Mouse (Mus musculus) heart, postnatal 0 days (tissue): Measurements from ENCODE around the gene Dbn1. TPM values are rescaled to one million over a fixed set of nuclear protein-coding genes. Genes with fewer than 3 reads are reported as not detected.

Experiments
- ATAC-seq: fragments of 200-750 bp; cut with Nextera tagmentation; 2 replicates; pipeline ENCODE4 v1.8.0; 2017; ENCODE audit warnings: low read depth, moderate number of reproducible peaks, moderate library complexity; ENCODE audit not compliant: insufficient read depth
- DNase-seq: peaks from one replicate; pipeline ENCODE4 v3.0.0-alpha.2; 2016; ENCODE audit warnings: low spot score
- H3K27ac ChIP-seq: fragments of 300-500 bp; sonication (generic); 2 replicates; pipeline ENCODE4 v1.5.1; 2014; ENCODE audit warnings: low read depth, mild to moderate bottlenecking
- H3K27me3 ChIP-seq: fragments of 300-500 bp; sonication (generic); 2 replicates; pipeline ENCODE4 v1.6.1; 2014; ENCODE audit warnings: low read length, mixed read lengths; ENCODE audit not compliant: control insufficient read depth, insufficient read depth
- H3K36me3 ChIP-seq: fragments of 300-500 bp; sonication (generic); replicated peaks from 2 replicates; pipeline ENCODE4 v1.6.1; 2014; ENCODE audit warnings: low read length, mixed read lengths; ENCODE audit not compliant: control insufficient read depth, insufficient read depth
- H3K4me1 ChIP-seq: fragments of 300-500 bp; sonication (generic); 2 replicates; pipeline ENCODE4 v1.6.1; 2014; ENCODE audit warnings: antibody characterized with exemption; ENCODE audit not compliant: control insufficient read depth, insufficient read depth
- H3K4me2 ChIP-seq: fragments of 300-500 bp; sonication (generic); 2 replicates; pipeline ENCODE4 v1.6.1; 2014; ENCODE audit warnings: low read depth, mild to moderate bottlenecking, low read length, moderate library complexity
- H3K4me3 ChIP-seq: fragments of 300-500 bp; sonication (generic); 2 replicates; pipeline ENCODE4 v1.5.1; 2014; ENCODE audit warnings: low read depth, low read length
- H3K9ac ChIP-seq: fragments of 300-500 bp; sonication (generic); replicated peaks from 2 replicates; pipeline ENCODE4 v1.6.1; 2014; ENCODE audit warnings: low read depth, low read length, mixed read lengths
- H3K9me3 ChIP-seq: fragments of 300-500 bp; sonication (generic); replicated peaks from 2 replicates; pipeline ENCODE4 v1.6.1; 2016; ENCODE audit warnings: low read length; ENCODE audit not compliant: control insufficient read depth
- CTCF ChIP-seq: IDR thresholded peaks from 2 replicates; pipeline ENCODE4 v1.5.1; 2016; ENCODE audit warnings: antibody characterized with exemption, control low read depth, low read depth
- EP300 ChIP-seq: IDR thresholded peaks from 2 replicates; pipeline ENCODE4 v1.6.1; 2016; ENCODE audit warnings: antibody characterized with exemption, low read depth
- WGBS: fragments of 180-500 bp; shearing (Covaris S2); extraction: QIAGEN DNeasy Blood & Tissue Kit; methylation state at CpG from one replicate; pipeline ENCODE4 v1.1.7; 2014; 5-methylcytosine and 5-hydroxymethylcytosine counted together
- microRNA-seq: library from miRNA; unstranded; fragments of <30 nt; microRNA quantifications from one replicate; pipeline ENCODE4, GENCODE M21; 2016
- polyA plus RNA-seq: library from polyadenylated mRNA; unstranded; fragments of >200 nt; fragmentation: Nextera tagmentation; extraction: Ambion mirVana; gene quantifications from 2 replicates; pipeline ENCODE4 v1.2.1, GENCODE M21; 2015
- total RNA-seq: library from RNA; depleted of rRNA; stranded (reverse); fragments of >200 nt; gene quantifications from 2 replicates; pipeline ENCODE4 v1.2.3, GENCODE M21; 2014; ENCODE audit warnings: low replicate concordance; rRNA removed

Dbn1 gene
- total and polyA plus RNA-seq, 2 experiments from 2014 or later = 30.9 to 38.5 TPM

DNA sequence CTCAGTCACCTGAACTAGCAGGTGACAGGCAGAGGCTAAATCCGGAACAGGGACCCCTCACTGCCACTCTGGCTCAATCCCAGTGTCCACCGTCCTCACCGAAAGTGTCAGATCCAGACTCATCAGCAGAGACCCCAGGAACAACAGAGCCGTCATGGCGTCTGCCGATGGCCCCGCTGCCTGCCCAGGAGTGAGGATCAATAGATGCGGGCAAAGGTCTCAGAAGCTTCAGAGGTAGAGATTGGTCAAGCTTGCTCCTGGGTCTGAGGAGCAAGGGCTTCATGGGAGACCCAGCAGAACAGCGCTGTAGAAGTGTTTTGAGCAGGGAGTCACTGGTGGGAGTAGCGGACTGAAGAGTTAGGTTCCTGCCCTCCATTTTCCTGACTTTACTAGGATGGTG, 61.3 kb downstream of the Dbn1 start, which contains the start of gene F12:
Gene F12 (minus strand): TSS at position 181 of the 400 bp plus-strand sequence.
- no peaks in the 10 kb centered on the region; the same call in 1 of the 2 replicates for H3K4me1 ChIP-seq
- no peak within 1 kb of the TSS for H3K9ac ChIP-seq
- H3K4me3 ChIP-seq = no peak within 1 kb of the TSS
- WGBS = 79% methylated on average over 10 of the region's 10 CpGs
- no peak within 1 kb of the TSS for H3K27ac ChIP-seq
- no peaks in the 10 kb centered on the region for H3K9me3 ChIP-seq
- no peaks in the 10 kb centered on the region for H3K36me3 ChIP-seq
- DNase-seq (no peak), ATAC-seq (no peak)
- TF ChIP-seq CTCF = no peak
- no peak for TF ChIP-seq EP300
- peaks cover 23% of the 10 kb centered on the region for H3K27me3 ChIP-seq
- no peak within 1 kb of the TSS for H3K4me2 ChIP-seq

Small RNAs within 50 kb of the gene (microRNA-seq; reads per million reads assigned to microRNA genes)
- gene Mir6943 (0.54 reads per million), gene Mir6944 (7.3 reads per million, percentile 26 among the genes with 10 or more reads in this experiment), gene Mir6945 (2.7 reads per million, percentile 11 among the genes with 10 or more reads in this experiment)

Other genes starting within 250 kb of the Dbn1 start
- 161 and 188 TPM in 2 replicates for gene Prelid1, start 167.6 kb downstream of the Dbn1 start, total RNA-seq
- 192 and 196 TPM in 2 replicates for gene Prelid1, start 167.6 kb downstream of the Dbn1 start, polyA plus RNA-seq
- gene Rab24, start 166.2 kb downstream of the Dbn1 start, total RNA-seq = 69.2 and 74.5 TPM in 2 replicates
- gene Rab24, start 166.2 kb downstream of the Dbn1 start, polyA plus RNA-seq = 53.0 and 59.9 TPM in 2 replicates
- gene Mxd3, start 158.3 kb downstream of the Dbn1 start, total RNA-seq = 24.8 and 33.1 TPM in 2 replicates
- gene Mxd3, start 158.3 kb downstream of the Dbn1 start, polyA plus RNA-seq = 8.6 and 11.4 TPM in 2 replicates
- gene Lman2, start 125.3 kb downstream of the Dbn1 start, total RNA-seq = 89.3 and 100 TPM in 2 replicates
- 41.3 and 42.4 TPM in 2 replicates for gene Lman2, start 125.3 kb downstream of the Dbn1 start, polyA plus RNA-seq
- gene Rgs14, start 118.4 kb downstream of the Dbn1 start, total RNA-seq = 0.46 and 1.1 TPM in 2 replicates
- 0.30 and 0.32 TPM in 2 replicates for gene Rgs14, start 118.4 kb downstream of the Dbn1 start, polyA plus RNA-seq
- not detected in 2 replicates for gene Slc34a1, start 89.9 kb downstream of the Dbn1 start, total RNA-seq
- gene Slc34a1, start 89.9 kb downstream of the Dbn1 start, polyA plus RNA-seq = not detected in 2 replicates
- not detected in 2 replicates for gene Pfn3, start 72.9 kb downstream of the Dbn1 start, total RNA-seq
- not detected in 2 replicates for gene Pfn3, start 72.9 kb downstream of the Dbn1 start, polyA plus RNA-seq
- gene F12, start 61.3 kb downstream of the Dbn1 start, total RNA-seq = 0.12 TPM in 1 of 2 replicates, not detected in the other
- gene F12, start 61.3 kb downstream of the Dbn1 start, polyA plus RNA-seq = not detected in 2 replicates
- 27.2 and 44.4 TPM in 2 replicates for gene Grk6, start 43.0 kb downstream of the Dbn1 start, total RNA-seq
- 10.7 TPM in 2 replicates for gene Grk6, start 43.0 kb downstream of the Dbn1 start, polyA plus RNA-seq
- gene Prr7, start 23.8 kb downstream of the Dbn1 start, total RNA-seq = 3.6 and 8.2 TPM in 2 replicates
- 0.08 TPM in 1 of 2 replicates, not detected in the other for gene Prr7, start 23.8 kb downstream of the Dbn1 start, polyA plus RNA-seq
- gene Pdlim7, start 25.6 kb upstream of the Dbn1 start, total RNA-seq = 134 and 186 TPM in 2 replicates
- gene Pdlim7, start 25.6 kb upstream of the Dbn1 start, polyA plus RNA-seq = 190 and 210 TPM in 2 replicates
- gene Dok3, start 41.2 kb upstream of the Dbn1 start, total RNA-seq = 2.7 and 2.8 TPM in 2 replicates
- gene Dok3, start 41.2 kb upstream of the Dbn1 start, polyA plus RNA-seq = 0.95 and 1.4 TPM in 2 replicates
- 25.3 and 30.4 TPM in 2 replicates for gene Ddx41, start 48.5 kb upstream of the Dbn1 start, total RNA-seq
- 16.3 and 17.3 TPM in 2 replicates for gene Ddx41, start 48.5 kb upstream of the Dbn1 start, polyA plus RNA-seq
- gene Fam193b, start 83.0 kb upstream of the Dbn1 start, total RNA-seq = 17.7 and 19.6 TPM in 2 replicates
- 9.5 and 10.3 TPM in 2 replicates for gene Fam193b, start 83.0 kb upstream of the Dbn1 start, polyA plus RNA-seq
- gene Tmed9, start 85.6 kb upstream of the Dbn1 start, total RNA-seq = 22.0 and 50.3 TPM in 2 replicates
- gene Tmed9, start 85.6 kb upstream of the Dbn1 start, polyA plus RNA-seq = 78.6 and 82.0 TPM in 2 replicates
- gene B4galt7, start 111.8 kb upstream of the Dbn1 start, total RNA-seq = 24.5 and 37.6 TPM in 2 replicates
- gene B4galt7, start 111.8 kb upstream of the Dbn1 start, polyA plus RNA-seq = 15.7 and 17.3 TPM in 2 replicates
- gene Caml, start 134.9 kb upstream of the Dbn1 start, total RNA-seq = 17.9 and 18.5 TPM in 2 replicates
- gene Caml, start 134.9 kb upstream of the Dbn1 start, polyA plus RNA-seq = 30.9 and 31.0 TPM in 2 replicates
- 8.9 and 10.6 TPM in 2 replicates for gene Ddx46, start 146.9 kb upstream of the Dbn1 start, total RNA-seq
- 13.1 and 14.3 TPM in 2 replicates for gene Ddx46, start 146.9 kb upstream of the Dbn1 start, polyA plus RNA-seq
- gene B230219D22Rik, start 205.0 kb upstream of the Dbn1 start, total RNA-seq = 95.1 and 118 TPM in 2 replicates
- gene B230219D22Rik, start 205.0 kb upstream of the Dbn1 start, polyA plus RNA-seq = 34.8 and 36.0 TPM in 2 replicates
- gene Txndc15, start 226.5 kb upstream of the Dbn1 start, total RNA-seq = 49.1 and 69.1 TPM in 2 replicates
- gene Txndc15, start 226.5 kb upstream of the Dbn1 start, polyA plus RNA-seq = 65.0 and 65.8 TPM in 2 replicates
- gene Pcbd2, start 239.3 kb upstream of the Dbn1 start, total RNA-seq = 12.1 and 25.1 TPM in 2 replicates
- gene Pcbd2, start 239.3 kb upstream of the Dbn1 start, polyA plus RNA-seq = 54.7 and 63.5 TPM in 2 replicates